Mouse (Mus musculus): Measurements from ENCODE around the gene Acan. TPM values are rescaled to one million over a fixed set of nuclear protein-coding genes. Genes with fewer than 3 reads are reported as not detected.
A peak's percentile ranks its signal among the peaks of the same experiment; 100 is the strongest.

The Acan gene
- polyA plus RNA-seq, 1 experiment from 2014 or later: 0.09 TPM

DNA sequence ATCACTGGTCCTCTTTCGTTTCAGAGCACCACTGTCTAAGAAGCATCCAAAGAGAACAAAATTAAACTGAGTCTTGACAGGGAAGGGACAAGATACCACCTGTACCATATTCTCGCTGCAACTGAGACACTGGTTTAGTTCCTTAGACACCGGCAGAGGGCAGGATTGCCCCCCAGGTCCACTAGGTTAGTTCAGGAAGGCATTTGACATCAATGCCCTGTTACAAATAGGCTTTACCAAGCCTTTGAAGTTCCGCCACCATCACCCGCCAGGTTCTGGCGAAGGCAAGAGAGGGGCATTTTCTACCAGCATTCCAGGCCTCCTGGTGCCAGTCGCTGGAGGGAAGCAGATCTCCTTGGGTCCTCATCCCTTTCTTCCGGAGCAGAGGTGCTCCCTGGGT is 76.6 kb downstream of the Acan start:
- Histone ChIP-seq H3K4me1 (ENCODE audit: control insufficient read depth, insufficient read depth, low read length) (0 out of 2 replicates have a peak, but pooled peaks cover 3% of the 10 kb centered on the region), H3K27me3 (ENCODE audit: control insufficient read depth, insufficient read depth, low read length) (peaks cover 9% of the 10 kb centered on the region; the same call in 1 of the 2 replicates), H3K4me3 (replicated peaks; ENCODE audit: low read depth, low read length) (no peak overlapping the region), H3K36me3 (ENCODE audit: control insufficient read depth, insufficient read depth, low read length) (no peaks in the 10 kb centered on the region), H3K27ac (replicated peaks; ENCODE audit: low read depth, low read length) (no peak overlapping the region), H3K9ac (replicated peaks; ENCODE audit: low read length) (no peak overlapping the region), H3K4me2 (ENCODE audit: low read length) (peak overlapping the region; percentile 42; the same call in 1 of the 2 replicates), H3K9me3 (ENCODE audit: control insufficient read depth, low read length) (no peaks in the 10 kb centered on the region)
- ATAC-seq (ENCODE audit: low FRiP score, low TSS enrichment) (no peak), DNase-seq (peak; percentile 55)
- 5% methylated on average over 8 of the region's 8 CpGs for WGBS

DNA sequence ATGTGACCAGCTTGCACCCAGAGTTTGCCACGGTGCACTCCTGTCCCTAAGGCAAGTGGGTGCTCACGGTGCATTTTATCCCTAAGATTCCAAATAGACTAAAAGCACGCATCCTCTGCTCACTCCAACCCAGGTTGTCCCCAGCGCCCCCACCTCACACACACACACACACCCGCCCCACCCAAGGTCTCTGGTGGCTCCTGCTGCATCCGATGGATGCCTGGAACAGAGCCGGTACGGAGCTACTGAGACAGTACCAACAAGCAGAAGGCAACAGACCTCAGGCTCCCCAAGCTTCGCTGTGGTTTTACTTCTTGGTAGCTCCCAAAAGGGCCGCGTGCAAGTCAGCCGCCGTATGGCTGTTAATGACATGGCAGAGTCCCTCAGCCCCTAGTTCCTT is 77.1 kb downstream of the Acan start:
- WGBS: 13% methylated on average over 13 of the region's 13 CpGs

DNA sequence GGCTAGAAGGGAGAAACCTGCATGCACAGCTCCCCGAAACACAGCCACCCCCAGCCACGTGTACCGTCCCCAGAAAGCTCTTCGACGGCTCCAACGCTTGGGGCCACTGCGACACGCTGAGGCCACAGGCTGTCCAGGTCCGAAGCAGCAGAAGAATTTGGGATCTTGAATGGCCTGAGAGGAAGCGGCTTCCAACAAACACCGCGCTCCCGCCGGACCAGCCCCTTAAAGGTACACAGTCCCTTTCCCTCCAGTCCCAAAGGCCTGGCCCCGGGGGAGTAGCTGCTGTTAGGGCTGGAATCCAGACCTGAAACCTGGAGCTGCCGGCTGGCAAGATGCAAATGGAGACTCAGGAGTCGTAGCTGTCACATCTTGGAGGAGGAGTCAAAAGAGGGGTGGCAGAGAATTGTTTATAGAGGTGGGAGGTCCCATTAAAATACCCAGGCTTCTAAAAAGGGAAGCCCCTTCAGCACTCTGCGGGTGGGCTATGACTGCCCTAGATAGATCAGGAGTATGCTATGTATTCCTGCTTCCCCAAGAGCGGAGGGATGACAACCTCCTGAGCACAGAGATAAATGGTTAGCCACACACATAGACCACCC is 77.7 kb downstream of the Acan start, which contains the start of gene Hapln3:
Gene Hapln3 (minus strand): TSS at position 176 of the 602 bp plus-strand sequence.
- H3K27me3 ChIP-seq (ENCODE audit: control insufficient read depth, insufficient read depth, low read length): peaks cover 9% of the 10 kb centered on the region; the same call in 1 of the 2 replicates
- H3K4me1 ChIP-seq (ENCODE audit: control insufficient read depth, insufficient read depth, low read length): no peaks in the 10 kb centered on the region
- H3K27ac ChIP-seq (replicated peaks; ENCODE audit: low read depth, low read length): no peak within 1 kb of the TSS
- no peak within 1 kb of the TSS for H3K9ac ChIP-seq (replicated peaks; ENCODE audit: low read length)
- peak within 1 kb of the TSS; percentile 42 for H3K4me2 ChIP-seq (ENCODE audit: low read length)
- ATAC-seq (ENCODE audit: low FRiP score, low TSS enrichment): no peak
- H3K4me3 ChIP-seq (replicated peaks; ENCODE audit: low read depth, low read length): peak within 1 kb of the TSS; percentile 3; the same call in 1 of the 2 replicates
- DNase-seq: peak; percentile 50
- H3K9me3 ChIP-seq (ENCODE audit: control insufficient read depth, low read length): no peaks in the 10 kb centered on the region
- WGBS: 5% methylated on average over 19 of the region's 19 CpGs
- H3K36me3 ChIP-seq (ENCODE audit: control insufficient read depth, insufficient read depth, low read length): no peaks in the 10 kb centered on the region

More for the DNA sequence above, 77.1 kb downstream of the Acan start:
- no peaks in the 10 kb centered on the region for H3K36me3 ChIP-seq (ENCODE audit: control insufficient read depth, insufficient read depth, low read length)
- peak overlapping the region; percentile 42 for H3K4me2 ChIP-seq (ENCODE audit: low read length)
- no peaks in the 10 kb centered on the region for H3K9me3 ChIP-seq (ENCODE audit: control insufficient read depth, low read length)
- no peak overlapping the region for H3K9ac ChIP-seq (replicated peaks; ENCODE audit: low read length)
- no peak for ATAC-seq (ENCODE audit: low FRiP score, low TSS enrichment)
- no peak overlapping the region for H3K27ac ChIP-seq (replicated peaks; ENCODE audit: low read depth, low read length)
- DNase-seq: peak; percentile 26
- 0 out of 2 replicates have a peak, but pooled peaks cover 2% of the 10 kb centered on the region for H3K4me1 ChIP-seq (ENCODE audit: control insufficient read depth, insufficient read depth, low read length)
- peak overlapping the region; percentile 3; the same call in 1 of the 2 replicates for H3K4me3 ChIP-seq (replicated peaks; ENCODE audit: low read depth, low read length)
- peaks cover 9% of the 10 kb centered on the region; the same call in 1 of the 2 replicates for H3K27me3 ChIP-seq (ENCODE audit: control insufficient read depth, insufficient read depth, low read length)

DNA sequence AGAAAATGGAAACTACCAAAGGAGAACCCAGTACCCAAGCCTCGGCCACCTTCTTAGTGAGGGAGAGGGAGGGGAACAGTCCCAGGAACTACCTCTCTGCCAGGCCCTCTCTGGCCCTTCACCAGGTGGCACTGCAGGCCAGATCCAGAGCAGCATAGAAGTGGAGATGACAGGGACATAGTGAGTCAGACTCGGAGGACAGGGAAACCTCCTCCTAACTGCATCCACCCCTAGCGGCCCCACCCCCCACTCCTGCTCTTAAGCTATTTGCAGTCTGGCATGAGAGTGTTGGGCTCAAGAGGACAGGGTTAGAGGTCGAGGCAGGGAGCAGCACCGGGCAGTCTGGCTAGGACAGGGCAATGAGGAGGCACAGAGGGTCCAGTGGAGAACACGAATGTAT is 80.1 kb downstream of the Acan start:
- no peak overlapping the region for H3K27ac ChIP-seq (replicated peaks; ENCODE audit: low read depth, low read length)
- H3K9ac ChIP-seq (replicated peaks; ENCODE audit: low read length): no peak overlapping the region
- WGBS: 38% methylated on average over 6 of the region's 6 CpGs
- no peak overlapping the region for H3K4me2 ChIP-seq (ENCODE audit: low read length)
- H3K27me3 ChIP-seq (ENCODE audit: control insufficient read depth, insufficient read depth, low read length): peaks cover 9% of the 10 kb centered on the region; the same call in 1 of the 2 replicates
- ATAC-seq (ENCODE audit: low FRiP score, low TSS enrichment): no peak
- no peaks in the 10 kb centered on the region for H3K9me3 ChIP-seq (ENCODE audit: control insufficient read depth, low read length)
- no peak overlapping the region for H3K4me3 ChIP-seq (replicated peaks; ENCODE audit: low read depth, low read length)
- H3K4me1 ChIP-seq (ENCODE audit: control insufficient read depth, insufficient read depth, low read length): no peaks in the 10 kb centered on the region
- no peak for DNase-seq
- H3K36me3 ChIP-seq (ENCODE audit: control insufficient read depth, insufficient read depth, low read length): no peaks in the 10 kb centered on the region

DNA sequence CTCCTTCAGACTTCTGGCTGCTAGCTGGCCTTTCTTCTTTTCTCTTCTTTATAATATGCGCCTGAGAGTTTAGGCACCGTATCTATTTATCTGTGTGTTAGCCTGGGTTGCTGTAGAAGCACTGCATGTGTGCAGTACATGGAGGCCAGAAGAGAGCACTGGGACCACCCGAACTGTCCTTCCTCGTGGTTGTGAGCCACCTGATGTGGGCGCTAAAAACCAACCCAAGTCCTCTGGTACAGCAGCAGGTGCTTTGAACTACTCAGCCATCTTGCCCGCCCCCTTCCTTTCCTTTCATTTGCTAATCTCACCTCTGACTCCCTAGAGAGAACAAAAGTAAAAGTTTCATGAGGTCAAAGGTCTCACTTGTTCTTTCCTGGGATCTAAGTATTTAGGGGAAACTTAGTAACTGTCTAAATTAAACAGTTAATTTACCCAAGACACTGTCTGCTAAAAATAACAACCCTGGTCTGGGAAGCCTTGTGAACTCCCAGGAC is 86.1 kb downstream of the Acan start:
- no peak overlapping the region for H3K4me3 ChIP-seq (replicated peaks; ENCODE audit: low read depth, low read length)
- H3K9ac ChIP-seq (replicated peaks; ENCODE audit: low read length): no peak overlapping the region
- H3K4me1 ChIP-seq (ENCODE audit: control insufficient read depth, insufficient read depth, low read length): no peaks in the 10 kb centered on the region
- H3K27ac ChIP-seq (replicated peaks; ENCODE audit: low read depth, low read length): no peak overlapping the region
- DNase-seq (no peak), ATAC-seq (ENCODE audit: low FRiP score, low TSS enrichment) (no peak)
- WGBS: 50% methylated on average over 6 of the region's 6 CpGs
- H3K4me2 ChIP-seq (ENCODE audit: low read length): no peak overlapping the region
- no peaks in the 10 kb centered on the region for H3K27me3 ChIP-seq (ENCODE audit: control insufficient read depth, insufficient read depth, low read length)
- no peaks in the 10 kb centered on the region for H3K9me3 ChIP-seq (ENCODE audit: control insufficient read depth, low read length)
- H3K36me3 ChIP-seq (ENCODE audit: control insufficient read depth, insufficient read depth, low read length): no peaks in the 10 kb centered on the region

DNA sequence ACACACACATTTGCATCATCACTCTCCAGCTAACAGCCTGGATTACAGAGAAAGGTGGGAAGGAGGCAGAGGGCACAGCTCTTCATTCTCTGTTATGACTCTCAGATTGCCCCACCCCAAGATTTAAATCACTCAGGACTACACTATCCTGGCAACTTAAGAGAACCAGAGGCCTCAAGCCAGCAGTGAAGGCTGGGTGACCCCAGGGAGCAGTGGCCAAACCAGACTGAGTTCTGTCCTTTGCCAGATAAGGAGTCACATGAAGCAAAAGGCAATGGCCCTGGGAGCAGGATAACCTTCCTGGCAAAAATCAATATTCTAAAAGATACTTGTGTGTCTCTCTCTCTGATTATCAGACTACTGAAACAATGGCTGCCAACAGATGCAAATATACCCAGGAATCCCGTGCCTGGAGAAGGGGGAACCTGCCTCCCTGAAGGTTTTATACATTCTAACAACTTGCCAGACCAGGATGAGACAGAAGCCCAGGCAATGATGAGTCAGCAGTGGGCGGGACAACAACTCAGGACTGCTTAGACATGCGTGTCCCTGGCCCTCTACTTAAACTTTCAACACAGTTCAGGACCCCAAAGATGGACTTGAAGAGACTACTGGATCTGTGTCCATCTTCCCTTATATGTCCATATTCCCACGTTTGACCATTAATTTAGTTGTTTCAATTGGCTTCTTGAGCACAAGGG is 86.8 kb downstream of the Acan start:
- DNase-seq (no peak), ATAC-seq (ENCODE audit: low FRiP score, low TSS enrichment) (no peak)
- 60% methylated on average over 4 of the region's 4 CpGs for WGBS
- Histone ChIP-seq H3K27me3 (ENCODE audit: control insufficient read depth, insufficient read depth, low read length) (no peaks in the 10 kb centered on the region), H3K4me3 (replicated peaks; ENCODE audit: low read depth, low read length) (no peak overlapping the region), H3K9ac (replicated peaks; ENCODE audit: low read length) (no peak overlapping the region), H3K27ac (replicated peaks; ENCODE audit: low read depth, low read length) (no peak overlapping the region), H3K4me2 (ENCODE audit: low read length) (no peak overlapping the region), H3K9me3 (ENCODE audit: control insufficient read depth, low read length) (no peaks in the 10 kb centered on the region), H3K36me3 (ENCODE audit: control insufficient read depth, insufficient read depth, low read length) (no peaks in the 10 kb centered on the region), H3K4me1 (ENCODE audit: control insufficient read depth, insufficient read depth, low read length) (no peaks in the 10 kb centered on the region)

DNA sequence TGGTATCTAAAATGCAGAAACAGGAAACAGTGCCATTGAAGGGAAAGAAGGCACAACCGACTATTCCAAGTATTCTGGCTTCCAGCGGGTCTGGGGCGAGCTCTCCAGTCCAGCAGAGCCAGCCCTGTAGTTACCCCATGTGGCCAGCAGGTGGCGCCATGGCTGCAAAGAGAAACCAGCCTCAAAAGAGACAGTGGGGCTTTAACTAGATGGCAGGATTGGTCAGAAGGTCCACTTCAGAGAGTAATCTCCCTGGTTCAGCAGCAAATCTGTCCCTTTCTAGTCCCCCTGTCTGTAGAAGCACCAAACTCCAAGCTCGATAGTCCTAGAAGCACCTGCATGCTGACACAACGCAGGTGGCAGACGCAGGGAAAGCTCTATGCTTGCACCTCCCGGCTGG is 87.6 kb downstream of the Acan start:
- DNase-seq (peak; percentile 89), ATAC-seq (ENCODE audit: low FRiP score, low TSS enrichment) (no peak)
- Histone ChIP-seq H3K4me2 (ENCODE audit: low read length) (no peak overlapping the region), H3K4me1 (ENCODE audit: control insufficient read depth, insufficient read depth, low read length) (no peaks in the 10 kb centered on the region), H3K4me3 (replicated peaks; ENCODE audit: low read depth, low read length) (no peak overlapping the region), H3K9me3 (ENCODE audit: control insufficient read depth, low read length) (no peaks in the 10 kb centered on the region), H3K9ac (replicated peaks; ENCODE audit: low read length) (no peak overlapping the region), H3K27ac (replicated peaks; ENCODE audit: low read depth, low read length) (no peak overlapping the region), H3K27me3 (ENCODE audit: control insufficient read depth, insufficient read depth, low read length) (no peaks in the 10 kb centered on the region), H3K36me3 (ENCODE audit: control insufficient read depth, insufficient read depth, low read length) (no peaks in the 10 kb centered on the region)
- WGBS: 33% methylated on average over 8 of the region's 8 CpGs

DNA sequence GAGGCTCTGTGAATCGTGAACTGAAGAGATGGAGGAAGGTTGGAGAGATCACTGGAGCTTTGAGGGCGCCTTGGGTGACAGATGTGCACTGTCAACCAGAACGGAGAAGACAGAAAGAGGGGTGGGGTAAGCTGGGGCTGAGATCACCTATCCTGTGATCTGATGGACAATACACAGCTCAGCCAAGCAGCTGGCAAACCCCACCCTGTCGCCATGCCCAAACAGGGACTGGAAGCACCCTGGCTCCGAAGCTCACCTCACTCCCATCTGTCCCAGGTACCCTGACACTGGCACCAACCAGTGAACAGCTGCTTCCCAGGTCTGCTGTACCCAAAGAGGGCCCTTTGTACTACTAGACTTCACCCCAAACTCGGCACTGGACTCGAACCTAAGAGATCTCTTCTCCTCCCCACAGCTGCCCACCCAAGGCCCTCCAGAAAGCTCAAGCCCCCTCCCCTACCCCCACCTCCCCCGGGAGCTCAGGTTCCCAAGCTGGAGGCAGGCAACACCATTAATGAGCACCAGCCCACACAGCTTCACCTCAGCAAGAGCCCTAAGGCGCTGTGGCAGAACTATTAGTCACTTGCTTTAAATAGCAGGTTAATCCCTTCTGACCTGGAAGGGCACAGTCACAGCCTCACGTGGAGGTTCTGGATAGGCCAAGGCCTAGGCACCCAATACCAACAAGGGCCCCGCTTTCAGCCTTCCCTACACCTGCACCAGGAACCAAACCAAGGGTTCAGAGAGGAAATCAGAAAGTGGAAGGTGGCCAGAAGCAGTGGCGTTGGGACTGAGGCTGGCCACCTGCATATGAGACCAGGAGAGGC is 93.9 kb downstream of the Acan start:
- H3K4me3 ChIP-seq (replicated peaks; ENCODE audit: low read depth, low read length): no peak overlapping the region
- no peaks in the 10 kb centered on the region for H3K27me3 ChIP-seq (ENCODE audit: control insufficient read depth, insufficient read depth, low read length)
- H3K4me1 ChIP-seq (ENCODE audit: control insufficient read depth, insufficient read depth, low read length): 0 out of 2 replicates have a peak, but pooled peaks cover 10% of the 10 kb centered on the region
- no peak overlapping the region for H3K27ac ChIP-seq (replicated peaks; ENCODE audit: low read depth, low read length)
- 55% methylated on average over 12 of the region's 12 CpGs for WGBS
- ATAC-seq (ENCODE audit: low FRiP score, low TSS enrichment) (no peak), DNase-seq (no peak)
- H3K4me2 ChIP-seq (ENCODE audit: low read length): peak overlapping the region; percentile 82
- no peaks in the 10 kb centered on the region for H3K36me3 ChIP-seq (ENCODE audit: control insufficient read depth, insufficient read depth, low read length)
- no peaks in the 10 kb centered on the region for H3K9me3 ChIP-seq (ENCODE audit: control insufficient read depth, low read length)
- H3K9ac ChIP-seq (replicated peaks; ENCODE audit: low read length): no peak overlapping the region

Measured in midbrain, embryonic 14.5 days (tissue).